Mouse (Mus musculus): ENCODE results near the gene Pbp2.

The Pbp2 gene

GRCm38 (mm10) chr6:135300469-135300868 lies 9.7 kb downstream of the Pbp2 start:
- no peak for DNase-seq (ENCODE audit: low spot score)

- no peak for DNase-seq (ENCODE audit: low spot score)
Measured at GRCm38 (mm10) chr6:135299024-135299550, 11.1 kb downstream of the Pbp2 start.

GRCm38 (mm10) chr6:135297570-135297969 lies 12.6 kb downstream of the Pbp2 start:
- no peak for DNase-seq (ENCODE audit: low spot score)

- DNase-seq (ENCODE audit: low spot score) = no peak
Measured at GRCm38 (mm10) chr6:135296267-135296666, 13.9 kb downstream of the Pbp2 start.

- DNase-seq (ENCODE audit: low spot score) = no peak
Measured at GRCm38 (mm10) chr6:135295082-135295861, 14.9 kb downstream of the Pbp2 start.

- no peak for DNase-seq (ENCODE audit: low spot score)
Measured at GRCm38 (mm10) chr6:135294150-135294549, 16.1 kb downstream of the Pbp2 start.

GRCm38 (mm10) chr6:135292391-135292790 lies 17.8 kb downstream of the Pbp2 start:
- no peak for DNase-seq (ENCODE audit: low spot score)

- no peak for DNase-seq (ENCODE audit: low spot score)
Measured at GRCm38 (mm10) chr6:135279856-135280255, 30.3 kb downstream of the Pbp2 start.

- no peak for DNase-seq (ENCODE audit: low spot score)
Measured at GRCm38 (mm10) chr6:135279286-135279685, 30.9 kb downstream of the Pbp2 start.

- DNase-seq (ENCODE audit: low spot score) = no peak
Measured at GRCm38 (mm10) chr6:135278302-135278701, 31.9 kb downstream of the Pbp2 start.

GRCm38 (mm10) chr6:135276474-135277295 lies 33.5 kb downstream of the Pbp2 start:
- no peak for DNase-seq (ENCODE audit: low spot score)

- DNase-seq (ENCODE audit: low spot score) = no peak
Measured at GRCm38 (mm10) chr6:135275231-135275630, 35.0 kb downstream of the Pbp2 start.

- DNase-seq (ENCODE audit: low spot score) = no peak
Measured at GRCm38 (mm10) chr6:135273066-135273465, 37.1 kb downstream of the Pbp2 start.

GRCm38 (mm10) chr6:135271761-135272160 lies 38.4 kb downstream of the Pbp2 start:
- no peak for DNase-seq (ENCODE audit: low spot score)

- DNase-seq (ENCODE audit: low spot score) = no peak
Measured at GRCm38 (mm10) chr6:135269626-135270025, 40.6 kb downstream of the Pbp2 start.

GRCm38 (mm10) chr6:135268392-135268791 lies 41.8 kb downstream of the Pbp2 start:
- DNase-seq (ENCODE audit: low spot score) = no peak

- DNase-seq (ENCODE audit: low spot score) = no peak
Measured at GRCm38 (mm10) chr6:135267221-135267620, 43.0 kb downstream of the Pbp2 start.

GRCm38 (mm10) chr6:135266056-135266455 lies 44.1 kb downstream of the Pbp2 start:
- DNase-seq (ENCODE audit: low spot score) = no peak

GRCm38 (mm10) chr6:135264136-135264535 lies 46.1 kb downstream of the Pbp2 start:
- no peak for DNase-seq (ENCODE audit: low spot score)

GRCm38 (mm10) chr6:135262565-135262964 lies 47.6 kb downstream of the Pbp2 start:
- DNase-seq (ENCODE audit: low spot score) = no peak

GRCm38 (mm10) chr6:135261124-135261523 lies 49.1 kb downstream of the Pbp2 start:
- no peak for DNase-seq (ENCODE audit: low spot score)

- no peak for DNase-seq (ENCODE audit: low spot score)
Measured at GRCm38 (mm10) chr6:135260435-135260834, 49.8 kb downstream of the Pbp2 start.
